Mouse (Mus musculus) liver, adult 2 months (tissue): ENCODE measurements around the gene Lpar1. TPM values are rescaled to one million over a fixed set of nuclear protein-coding genes. Genes with fewer than 3 reads are reported as not detected.

Source experiments
- DNase-seq: peaks from one replicate; pipeline ENCODE4 v3.0.0-alpha.2; 2011; ENCODE audit warnings: low read depth, low spot score; ENCODE audit errors: extremely low read depth
- H3K27ac ChIP-seq: fragments of 200-500 bp; replicated peaks from 2 replicates; pipeline ENCODE4 v1.5.1; 2012; ENCODE audit warnings: low read depth, mild to moderate bottlenecking, control low read depth, inconsistent platforms, low read length; ENCODE audit not compliant: insufficient read depth
- H3K27me3 ChIP-seq: fragments of 200-500 bp; 2 replicates; pipeline ENCODE4 v1.6.1; 2012; ENCODE audit warnings: mild to moderate bottlenecking, moderate library complexity, low read length, inconsistent platforms; ENCODE audit not compliant: control insufficient read depth, insufficient read depth
- H3K36me3 ChIP-seq: fragments of 200-500 bp; 2 replicates; pipeline ENCODE4 v1.6.1; 2012; ENCODE audit warnings: low read length, inconsistent platforms; ENCODE audit not compliant: control insufficient read depth, insufficient read depth
- H3K4me1 ChIP-seq: fragments of 200-500 bp; 2 replicates; pipeline ENCODE4 v1.6.1; 2011; ENCODE audit warnings: low read length; ENCODE audit not compliant: control insufficient read depth, insufficient read depth
- H3K4me3 ChIP-seq: fragments of 200-500 bp; 2 replicates; pipeline ENCODE4 v1.5.1; 2011; ENCODE audit warnings: low read depth, mild to moderate bottlenecking, control low read depth, low read length, moderate library complexity; ENCODE audit not compliant: insufficient read depth
- H3K79me2 ChIP-seq: fragments of 200-500 bp; 2 replicates; pipeline ENCODE4 v1.6.1; 2012; ENCODE audit warnings: inconsistent platforms, mild to moderate bottlenecking, low read length, moderate library complexity; ENCODE audit not compliant: control insufficient read depth, insufficient read depth
- H3K9ac ChIP-seq: fragments of 200-500 bp; 2 replicates; pipeline ENCODE4 v1.6.1; 2012; ENCODE audit warnings: low read depth, mild to moderate bottlenecking, control low read depth, inconsistent platforms, low read length
- CTCF ChIP-seq: fragments of 200-500 bp; IDR thresholded peaks from 2 replicates; pipeline ENCODE4 v1.5.1; 2011; ENCODE audit warnings: low read depth, low read length, control low read depth
- POLR2A ChIP-seq: fragments of 200-500 bp; IDR thresholded peaks from 2 replicates; pipeline ENCODE4 v1.6.1; 2011; ENCODE audit warnings: low read length, control low read depth; ENCODE audit not compliant: insufficient read depth; ENCODE audit errors: extremely low read depth
- WGBS: fragments of 180-500 bp; shearing (Covaris S2); methylation state at CpG from one replicate; pipeline ENCODE4 v1.1.7; 2018; 5-methylcytosine and 5-hydroxymethylcytosine counted together
- polyA plus RNA-seq: library from polyadenylated mRNA; depleted of rRNA; stranded (reverse); fragments of >200 nt; gene quantifications from 2 replicates; pipeline ENCODE4 v1.2.3, GENCODE M21; 2012
- total RNA-seq: library from RNA; depleted of rRNA; stranded (reverse); fragments of >200 nt; gene quantifications from 2 replicates; pipeline ENCODE4 v1.2.3, GENCODE M21; 2014

The Lpar1 gene
- total and polyA plus RNA-seq, 2 experiments, result 0.83 to 0.89 TPM

DNA sequence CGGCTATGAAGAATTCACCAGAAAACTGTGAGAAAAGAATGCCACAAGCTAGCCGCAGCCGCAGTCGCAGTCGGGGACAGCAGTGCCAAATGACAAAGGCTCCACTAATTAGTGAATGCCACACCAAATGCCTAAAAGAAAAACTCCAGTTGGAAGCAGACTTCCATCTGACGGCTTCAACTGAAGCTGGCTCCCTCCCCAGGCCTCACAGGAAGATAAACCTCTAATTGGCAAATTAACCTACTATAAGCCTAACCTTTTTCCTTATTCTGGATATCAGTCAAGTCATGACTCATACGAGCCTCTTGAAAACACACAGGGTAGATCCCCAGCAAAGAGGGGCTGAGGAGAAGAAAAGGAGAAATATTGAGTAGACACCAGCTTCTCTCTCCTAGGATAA lies 44.9 kb downstream of the Lpar1 start:
- Histone ChIP-seq H3K9ac (no peak overlapping the region), H3K27ac (no peak overlapping the region), H3K27me3 (no peaks in the 10 kb centered on the region), H3K4me3 (no peak overlapping the region), H3K4me1 (no peaks in the 10 kb centered on the region), H3K36me3 (no peaks in the 10 kb centered on the region), H3K79me2 (no peaks in the 10 kb centered on the region)
- WGBS, result 80% methylated on average over 7 of the region's 7 CpGs
- TF ChIP-seq POLR2A, result no peak
- no peak for TF ChIP-seq CTCF
- peak; percentile 6 for DNase-seq

DNA sequence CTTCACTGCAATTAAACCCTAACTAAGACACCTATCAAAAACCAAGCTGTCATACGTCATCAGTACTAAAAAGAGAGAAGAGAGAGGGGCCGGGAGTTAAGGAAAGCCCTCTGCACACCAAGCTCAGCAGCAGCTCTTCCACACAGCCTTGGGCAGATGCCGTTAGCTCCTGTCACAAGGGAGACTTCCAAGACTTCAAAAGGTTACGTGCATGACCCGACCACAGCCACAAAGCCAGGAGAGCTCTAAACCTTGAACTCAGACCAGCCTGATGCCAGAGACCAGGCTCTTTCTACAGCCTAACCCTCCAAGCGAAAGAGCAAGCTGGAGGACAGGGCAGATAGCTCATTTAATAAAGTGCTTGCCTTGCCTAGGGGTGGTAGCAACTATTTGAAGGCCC lies 46.2 kb downstream of the Lpar1 start:
- Histone ChIP-seq H3K4me3 (no peak overlapping the region), H3K79me2 (no peaks in the 10 kb centered on the region), H3K27ac (no peak overlapping the region), H3K9ac (no peak overlapping the region), H3K4me1 (no peaks in the 10 kb centered on the region), H3K27me3 (no peaks in the 10 kb centered on the region), H3K36me3 (no peaks in the 10 kb centered on the region)
- 91% methylated on average over 6 of the region's 6 CpGs for WGBS
- no peak for DNase-seq
- TF ChIP-seq POLR2A (no peak), CTCF (no peak)

DNA sequence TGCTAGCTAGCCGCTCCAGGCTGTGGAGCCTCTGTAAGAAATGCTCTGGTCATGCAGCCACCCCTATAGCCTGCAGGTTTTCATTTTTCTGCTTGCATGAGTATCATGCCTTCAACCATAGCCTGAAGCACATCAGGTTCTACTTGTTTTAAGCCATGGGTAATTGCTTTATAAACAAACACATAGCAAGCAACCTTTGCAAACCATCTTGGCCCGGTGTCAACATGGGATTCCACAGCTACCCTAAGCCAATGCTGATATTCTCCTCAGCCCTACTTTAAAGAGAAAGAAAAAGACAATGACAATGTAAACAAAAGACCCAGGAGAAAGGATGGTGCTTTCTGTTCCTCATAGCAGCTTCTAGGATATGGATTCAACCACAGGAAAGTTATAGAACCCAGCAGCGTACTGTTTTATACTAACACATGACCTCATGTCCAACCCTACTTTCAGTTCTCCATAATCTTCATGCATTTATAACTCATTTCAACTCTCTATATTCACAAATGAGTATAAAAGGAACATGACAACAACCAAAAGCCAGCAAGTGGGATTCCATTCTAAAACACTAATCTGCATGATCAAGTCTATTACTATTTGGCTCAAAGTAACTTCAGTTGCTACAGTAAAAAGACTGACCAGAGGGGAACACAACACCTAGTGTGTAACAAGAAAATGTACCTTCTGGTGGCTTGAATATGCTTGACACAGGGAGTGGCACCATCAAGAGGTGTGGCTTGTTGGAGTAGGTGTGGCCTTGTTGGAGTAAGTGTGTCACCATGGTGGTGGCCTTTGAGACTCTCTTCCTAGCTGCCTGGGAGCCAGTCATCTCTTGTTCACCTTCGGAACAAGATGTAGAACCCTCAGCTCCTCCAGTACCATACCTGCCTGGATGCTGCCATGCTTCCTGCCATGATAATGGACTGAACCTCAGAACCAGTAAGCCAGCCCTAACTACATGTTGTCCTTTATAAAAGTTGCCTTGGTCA lies 46.9 kb downstream of the Lpar1 start:
- 86% methylated on average over 4 of the region's 4 CpGs for WGBS
- Histone ChIP-seq H3K36me3 (no peaks in the 10 kb centered on the region), H3K4me1 (no peaks in the 10 kb centered on the region), H3K4me3 (no peak overlapping the region), H3K27ac (no peak overlapping the region), H3K79me2 (no peaks in the 10 kb centered on the region), H3K9ac (no peak overlapping the region), H3K27me3 (no peaks in the 10 kb centered on the region)
- no peak for TF ChIP-seq CTCF
- no peak for TF ChIP-seq POLR2A
- DNase-seq, result peak; percentile 11

DNA sequence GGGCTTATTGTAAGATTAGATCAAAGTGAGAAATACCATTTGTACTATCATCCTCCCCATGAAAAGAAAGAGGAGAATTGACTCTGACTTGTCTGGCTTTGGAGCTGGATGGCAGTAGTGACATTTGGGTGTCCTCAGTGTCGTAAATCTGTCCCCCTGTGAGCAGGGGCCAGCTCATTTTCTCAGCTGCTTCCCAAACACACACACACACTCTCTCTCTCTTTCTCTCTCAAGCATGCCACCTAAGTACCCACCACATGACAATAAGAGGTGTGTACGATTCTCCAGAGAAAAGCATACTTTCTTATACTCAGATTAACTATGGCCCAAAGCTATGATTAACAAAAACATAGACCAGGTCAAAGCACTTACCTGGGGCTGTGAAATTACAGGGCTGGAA lies 49.4 kb downstream of the Lpar1 start:
- WGBS, result 90% methylated on average over 2 of the region's 2 CpGs
- no peak for DNase-seq
- no peaks in the 10 kb centered on the region for H3K36me3 ChIP-seq

DNA sequence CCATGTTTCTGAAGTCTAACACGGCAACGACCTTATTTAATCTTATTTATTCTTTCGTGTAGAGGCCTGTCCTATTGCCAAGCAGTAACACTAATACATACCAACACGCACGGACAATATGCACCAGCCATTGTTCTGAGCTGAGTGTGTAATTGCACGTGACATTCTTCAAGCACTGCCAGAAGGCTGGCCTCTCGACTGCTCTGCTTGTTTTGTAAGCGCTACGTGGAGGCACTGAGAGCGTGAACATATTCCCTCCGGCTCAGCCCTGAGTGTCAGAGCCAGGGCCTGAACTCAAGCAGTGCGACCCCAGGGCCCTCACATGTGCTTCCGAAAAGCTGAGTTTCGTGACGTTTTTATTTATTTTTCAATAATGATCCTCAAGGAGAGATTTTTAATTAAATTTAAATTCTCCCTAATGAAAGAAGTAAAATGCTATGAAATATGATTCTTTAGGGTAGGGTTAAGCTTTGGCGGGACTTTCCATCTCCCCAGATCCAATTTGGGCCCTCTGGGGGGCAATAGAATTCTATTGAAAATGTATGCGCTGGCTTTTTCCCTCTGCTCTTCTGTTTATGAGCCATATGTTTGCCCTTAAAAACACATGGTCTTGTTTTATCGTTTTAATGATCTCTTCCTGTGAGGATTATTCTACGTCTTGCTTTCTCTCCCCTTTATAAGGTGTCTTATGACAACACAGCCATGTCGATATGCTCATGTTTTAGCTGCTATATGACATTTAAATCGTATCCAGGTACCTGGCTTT lies 52.5 kb downstream of the Lpar1 start:
- H3K27me3 ChIP-seq, result no peaks in the 10 kb centered on the region
- H3K79me2 ChIP-seq, result no peaks in the 10 kb centered on the region
- H3K36me3 ChIP-seq, result no peaks in the 10 kb centered on the region
- H3K4me1 ChIP-seq, result no peaks in the 10 kb centered on the region
- TF ChIP-seq CTCF (no peak), POLR2A (no peak)
- WGBS, result 93% methylated on average over 21 of the region's 21 CpGs
- H3K4me3 ChIP-seq, result no peak overlapping the region
- no peak overlapping the region for H3K9ac ChIP-seq
- no peak overlapping the region for H3K27ac ChIP-seq
- DNase-seq, result no peak

More for the DNA sequence above, 49.4 kb downstream of the Lpar1 start:
- Histone ChIP-seq H3K79me2 (no peaks in the 10 kb centered on the region), H3K4me1 (no peaks in the 10 kb centered on the region), H3K27ac (no peak overlapping the region), H3K4me3 (no peak overlapping the region), H3K9ac (no peak overlapping the region), H3K27me3 (no peaks in the 10 kb centered on the region)
- TF ChIP-seq CTCF (no peak), POLR2A (no peak)

DNA sequence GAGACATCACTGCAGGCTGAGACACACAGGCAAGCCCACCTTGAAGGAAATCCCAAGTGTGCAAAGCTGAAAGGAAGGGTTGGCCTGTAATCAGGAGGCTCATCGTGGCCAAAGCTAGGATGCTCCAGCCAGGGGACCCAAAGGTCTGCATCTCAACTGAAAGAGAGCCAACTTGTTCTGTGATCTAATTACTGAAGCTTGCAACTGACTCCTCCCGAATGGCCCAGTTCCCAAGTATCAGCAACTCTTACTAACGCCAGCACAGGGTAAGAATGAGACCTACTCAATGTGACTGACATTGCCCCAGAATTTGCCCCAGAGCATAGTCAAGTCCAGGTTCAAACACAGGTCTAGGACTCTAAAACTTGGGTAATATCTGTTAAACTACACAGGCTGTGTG lies 53.9 kb downstream of the Lpar1 start:
- 58% methylated on average over 3 of the region's 3 CpGs for WGBS
- no peak for TF ChIP-seq POLR2A
- no peak for TF ChIP-seq CTCF
- no peaks in the 10 kb centered on the region for H3K36me3 ChIP-seq
- DNase-seq, result no peak
- no peak overlapping the region for H3K9ac ChIP-seq
- no peak overlapping the region for H3K4me3 ChIP-seq
- no peaks in the 10 kb centered on the region for H3K27me3 ChIP-seq
- H3K79me2 ChIP-seq, result no peaks in the 10 kb centered on the region
- H3K27ac ChIP-seq, result no peak overlapping the region
- H3K4me1 ChIP-seq, result no peaks in the 10 kb centered on the region
